Mouse (Mus musculus): ENCODE measurements around the gene Cldn5. TPM values are rescaled to one million over a fixed set of nuclear protein-coding genes. Genes with fewer than 3 reads are reported as not detected.

Cldn5 gene
- 57.1 TPM for polyA plus RNA-seq (2014; fragmentation: Illumina TruSeq; extraction: RNeasy Lipid Tissue Mini Kit (QIAGEN cat#74804); ENCODE audit: low read depth, low replicate concordance)

GRCm38 (mm10) chr16:18776556-18777100 lies at the start of gene Cldn5:
Gene Cldn5 (plus strand): TSS chr16:18776847.

GRCm38 (mm10) chr16:18811468-18812384 lies 35.1 kb downstream of the Cldn5 start, which contains the start of the genes Ufd1 and Cdc45:
Gene Ufd1 (plus strand): TSS chr16:18811779.
Gene Cdc45 (minus strand): TSS chr16:18811987.

Other genes starting within 250 kb of the Cldn5 start
- gene Tbx1, start 186.2 kb upstream of the Cldn5 start, polyA plus RNA-seq (2014; fragmentation: Illumina TruSeq; extraction: RNeasy Lipid Tissue Mini Kit (QIAGEN cat#74804); ENCODE audit: low read depth, low replicate concordance): 0.97 TPM
- not detected for gene Gp1bb, start 154.4 kb upstream of the Cldn5 start, polyA plus RNA-seq (2014; fragmentation: Illumina TruSeq; extraction: RNeasy Lipid Tissue Mini Kit (QIAGEN cat#74804); ENCODE audit: low read depth, low replicate concordance)
- gene Gm49601, start 150.4 kb upstream of the Cldn5 start, polyA plus RNA-seq (2014; fragmentation: Illumina TruSeq; extraction: RNeasy Lipid Tissue Mini Kit (QIAGEN cat#74804); ENCODE audit: low read depth, low replicate concordance): 4.1 TPM
- 12.1 TPM for gene Sept5, start 146.9 kb upstream of the Cldn5 start, polyA plus RNA-seq (2014; fragmentation: Illumina TruSeq; extraction: RNeasy Lipid Tissue Mini Kit (QIAGEN cat#74804); ENCODE audit: low read depth, low replicate concordance)
- gene Ufd1, start 34.9 kb downstream of the Cldn5 start, polyA plus RNA-seq (2014; fragmentation: Illumina TruSeq; extraction: RNeasy Lipid Tissue Mini Kit (QIAGEN cat#74804); ENCODE audit: low read depth, low replicate concordance): 67.3 TPM
- 5.4 TPM for gene Cdc45, start 35.1 kb downstream of the Cldn5 start, polyA plus RNA-seq (2014; fragmentation: Illumina TruSeq; extraction: RNeasy Lipid Tissue Mini Kit (QIAGEN cat#74804); ENCODE audit: low read depth, low replicate concordance)
- 29.8 TPM for gene 2510002D24Rik, start 59.7 kb downstream of the Cldn5 start, polyA plus RNA-seq (2014; fragmentation: Illumina TruSeq; extraction: RNeasy Lipid Tissue Mini Kit (QIAGEN cat#74804); ENCODE audit: low read depth, low replicate concordance)
- 1.3 TPM for gene Gm28539, start 59.7 kb downstream of the Cldn5 start, polyA plus RNA-seq (2014; fragmentation: Illumina TruSeq; extraction: RNeasy Lipid Tissue Mini Kit (QIAGEN cat#74804); ENCODE audit: low read depth, low replicate concordance)
- gene Mrpl40, start 100.0 kb downstream of the Cldn5 start, polyA plus RNA-seq (2014; fragmentation: Illumina TruSeq; extraction: RNeasy Lipid Tissue Mini Kit (QIAGEN cat#74804); ENCODE audit: low read depth, low replicate concordance): 41.3 TPM
- 32.9 TPM for gene Hira, start 100.2 kb downstream of the Cldn5 start, polyA plus RNA-seq (2014; fragmentation: Illumina TruSeq; extraction: RNeasy Lipid Tissue Mini Kit (QIAGEN cat#74804); ENCODE audit: low read depth, low replicate concordance)